In the genomic region with DNA sequence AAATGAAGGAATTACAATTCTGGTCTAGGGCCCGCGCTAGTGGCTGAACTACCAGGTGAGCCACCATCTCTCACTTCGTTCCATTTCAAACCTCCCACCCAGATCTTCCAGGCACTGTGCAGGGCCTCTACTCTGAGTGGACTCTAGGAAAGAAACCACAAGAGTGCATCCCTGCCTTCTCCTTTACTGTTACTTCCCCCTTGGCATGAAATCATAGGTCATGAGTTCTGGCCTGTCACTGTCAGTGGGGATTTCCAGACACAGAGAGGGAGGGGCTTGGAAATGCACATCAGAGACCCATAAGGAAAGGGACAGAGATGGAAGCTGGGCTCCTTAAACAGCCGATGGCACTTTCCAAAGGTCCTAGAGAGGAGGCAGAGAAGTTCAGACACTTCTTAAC, we compare ENCODE assay signal across 18 mouse cellular contexts. TPM values are rescaled to one million over a fixed set of nuclear protein-coding genes. Genes with fewer than 3 reads are reported as not detected.
DNase-seq lines count a peak whose midpoint lies in the region; ATAC-seq and TF ChIP-seq lines count a peak whose summit lies in the region.
"Had no signal": no experiment of that assay in that cellular context is flagged by ENCODE, and none has a peak within 500 bp of the region (broad histone marks: within the 10 kb centered on the region; RNA-seq: fewer than 3 reads in every experiment).

No protein-coding gene starts in this region.

- H3K79me2 ChIP-seq in macrophage (ENCODE audit: inconsistent target): peaks cover 33% of the 10 kb centered on the region

- no peak for TF ChIP-seq CTCF in heart, postnatal 0 days (IDR thresholded peaks at IDR 0.05; ENCODE audit: low read depth)
- no peak for TF ChIP-seq CTCF in spleen, adult 2 months (IDR thresholded peaks at IDR 0.05; ENCODE audit: extremely low read depth, insufficient read depth, insufficient read length, insufficient replicate concordance)

- no peak for ATAC-seq in heart, postnatal 0 days (ENCODE audit: insufficient read depth, low read depth)
- no peak for ATAC-seq in neural tube, embryonic 15.5 days (ENCODE audit: low FRiP score)
- ATAC-seq: forebrain, embryonic 15.5 days; intestine, embryonic 15.5 days had no signal

- TF ChIP-seq EP300 in heart, postnatal 0 days (IDR thresholded peaks at IDR 0.05; ENCODE audit: low read depth): no peak

- peaks cover 5% of the 10 kb centered on the region for H3K36me3 ChIP-seq in heart, postnatal 0 days (replicated peaks; ENCODE audit: control insufficient read depth, insufficient read depth, low read length)
- 0 out of 2 replicates have a peak, but pooled peaks cover 1% of the 10 kb centered on the region for H3K36me3 ChIP-seq in spleen, adult 2 months (ENCODE audit: control insufficient read depth, insufficient read depth, low read length)
- H3K36me3 ChIP-seq in macrophage (ENCODE audit: inconsistent target): peaks cover 9% of the 10 kb centered on the region; the same call in 1 of the 2 replicates
- peaks cover 3% of the 10 kb centered on the region for H3K36me3 ChIP-seq in neural tube, embryonic 15.5 days
- H3K36me3 ChIP-seq: intestine, embryonic 15.5 days had no signal

- 0 out of 2 replicates have a peak overlapping the region, but pooled peaks have one; percentile 12 for H3K9ac ChIP-seq in heart, postnatal 0 days (replicated peaks; ENCODE audit: low read depth, low read length)
- no peak overlapping the region for H3K9ac ChIP-seq in neural tube, embryonic 15.5 days (replicated peaks)
- H3K9ac ChIP-seq: forebrain, embryonic 15.5 days; heart, embryonic 13.5 days; hindbrain, embryonic 15.5 days; intestine, embryonic 15.5 days; lung, embryonic 14.5 days had no signal

- H3K4me1 ChIP-seq in heart, postnatal 0 days (ENCODE audit: control insufficient read depth, insufficient read depth): peaks cover 14% of the 10 kb centered on the region
- H3K4me1 ChIP-seq in spleen, adult 2 months (ENCODE audit: control insufficient read depth, insufficient read depth, insufficient read length): peaks cover 6% of the 10 kb centered on the region; the same call in 1 of the 2 replicates
- peaks cover 24% of the 10 kb centered on the region for H3K4me1 ChIP-seq in neural tube, embryonic 15.5 days

- 78% methylated on average over 4 of the region's 4 CpGs for WGBS in heart, postnatal 0 days
- WGBS in spleen, adult 2 months: 84% methylated on average over 4 of the region's 4 CpGs
- 52% methylated on average over 4 of the region's 4 CpGs for WGBS in macrophage (ENCODE audit: missing documents)
- 89% methylated on average over 4 of the region's 4 CpGs for WGBS in neural tube, embryonic 15.5 days

- H3K4me3 ChIP-seq in heart, postnatal 0 days (ENCODE audit: low read depth, low read length): no peak overlapping the region
- no peak overlapping the region for H3K4me3 ChIP-seq in spleen, adult 2 months (ENCODE audit: extremely low read depth, insufficient read depth, insufficient read length)
- H3K4me3 ChIP-seq in macrophage (ENCODE audit: inconsistent target): no peak overlapping the region
- no peak overlapping the region for H3K4me3 ChIP-seq in neural tube, embryonic 15.5 days (replicated peaks)
- H3K4me3 ChIP-seq: forebrain, embryonic 15.5 days; heart, embryonic 13.5 days; hindbrain, embryonic 15.5 days; intestine, embryonic 15.5 days had no signal

- no peak for DNase-seq in heart, postnatal 0 days (ENCODE audit: low spot score)
- DNase-seq in heart, adult 8-10 months (ENCODE audit: low spot score): no peak
- DNase-seq in spleen, adult 2 months (ENCODE audit: low read depth in 1 of 2, low spot score in 2 of 2): no peak
- no peak for DNase-seq in spleen, adult 18-20 months
- DNase-seq in right cerebral cortex, postnatal 25 days: no peak
- DNase-seq: adrenal gland, adult 2 months; cerebellum, postnatal 10 days; heart, postnatal 36 days; lung, embryonic 14.5 days; midbrain, embryonic 14.5 days; right cerebral cortex, adult 18-20 months; thymus, postnatal 36 days had no signal

- no peak overlapping the region for H3K27ac ChIP-seq in heart, postnatal 0 days (ENCODE audit: low read depth)
- peak overlapping the region; percentile 67 for H3K27ac ChIP-seq in spleen, adult 2 months (ENCODE audit: insufficient read depth, low read length)
- peak overlapping the region; percentile 97 for H3K27ac ChIP-seq in macrophage
- no peak overlapping the region for H3K27ac ChIP-seq in neural tube, embryonic 15.5 days (replicated peaks)
- H3K27ac ChIP-seq: forebrain, embryonic 15.5 days; heart, embryonic 13.5 days; hindbrain, embryonic 15.5 days; intestine, embryonic 15.5 days had no signal

- H3K4me2 ChIP-seq in heart, postnatal 0 days (ENCODE audit: low read depth, low read length): no peak overlapping the region
- H3K4me2 ChIP-seq in neural tube, embryonic 15.5 days: no peak overlapping the region
- H3K4me2 ChIP-seq: forebrain, embryonic 15.5 days; hindbrain, embryonic 15.5 days; intestine, embryonic 15.5 days; lung, embryonic 14.5 days had no signal

- no peaks in the 10 kb centered on the region for H3K27me3 ChIP-seq in heart, postnatal 0 days (ENCODE audit: control insufficient read depth, insufficient read depth, low read length)
- H3K27me3 ChIP-seq in spleen, adult 2 months (ENCODE audit: control insufficient read depth, insufficient read depth, low read length): no peaks in the 10 kb centered on the region
- no peaks in the 10 kb centered on the region for H3K27me3 ChIP-seq in neural tube, embryonic 15.5 days (replicated peaks)
- H3K27me3 ChIP-seq: forebrain, embryonic 15.5 days; heart, embryonic 13.5 days; hindbrain, embryonic 15.5 days; intestine, embryonic 15.5 days had no signal

- no peak for TF ChIP-seq POLR2A in spleen, adult 2 months (IDR thresholded peaks at IDR 0.05; ENCODE audit: low read depth, low read length)

- H3K9me3 ChIP-seq in heart, postnatal 0 days (replicated peaks; ENCODE audit: control insufficient read depth, low read length): no peaks in the 10 kb centered on the region
- H3K9me3 ChIP-seq in neural tube, embryonic 15.5 days (replicated peaks): no peaks in the 10 kb centered on the region
- H3K9me3 ChIP-seq: forebrain, embryonic 15.5 days; heart, embryonic 13.5 days; hindbrain, embryonic 15.5 days; intestine, embryonic 15.5 days had no signal

RNA-seq across cellular contexts. Expression of gene Atp6v0c, which starts 2.2 kb away (rescaled TPM):
- 238 and 355 TPM in 2 replicates for total RNA-seq in heart, postnatal 0 days (2014; rRNA removed; ENCODE audit: low replicate concordance)
- polyA plus RNA-seq in heart, postnatal 0 days (2015; fragmentation: Nextera tagmentation; extraction: Ambion mirVana): 552 and 570 TPM in 2 replicates
- 100 to 1,000 TPM; 224 to 240 (median 231) TPM for total RNA-seq in heart, adult 8-10 months (2022)
- polyA plus RNA-seq in spleen, adult 2 months (2012; rRNA removed): 481 and 571 TPM in 2 replicates
- 100 to 1,000 TPM; 138 to 505 (median 301) TPM for total RNA-seq in macrophage (2018; cell fraction: chromatin; rRNA removed)
- total RNA-seq in macrophage (2018; cell fraction: cytosol; rRNA removed): 1,000 to 10,000 TPM; 1,805 to 2,723 (median 2,167) TPM
- 1,000 to 10,000 TPM in 4 of 26 experiments, 100 to 1,000 TPM in 22; 281 to 1,066 (median 916) TPM for total RNA-seq in macrophage (2018; cell fraction: nucleus; rRNA removed)
- polyA plus RNA-seq in macrophage (2018): 1,634 to 2,526 TPM (median 2,187 TPM) in 3 replicates
- 1,457 and 1,659 TPM in 2 replicates for polyA plus RNA-seq in neural tube, embryonic 15.5 days (2015; fragmentation: Nextera tagmentation; extraction: Ambion mirVana)

RNA-seq across cellular contexts. Expression of gene Amdhd2, which starts 8.2 kb away (rescaled TPM):
- total RNA-seq in heart, postnatal 0 days (2014; rRNA removed; ENCODE audit: low replicate concordance): 33.7 and 34.4 TPM in 2 replicates
- polyA plus RNA-seq in heart, postnatal 0 days (2015; fragmentation: Nextera tagmentation; extraction: Ambion mirVana): 24.4 and 28.0 TPM in 2 replicates
- 10 to 100 TPM in 3 of 4 experiments, 1 to 10 TPM in 1; 9.4 to 12.4 (median 10.8) TPM for total RNA-seq in heart, adult 8-10 months (2022)
- 41.5 and 44.8 TPM in 2 replicates for polyA plus RNA-seq in spleen, adult 2 months (2012; rRNA removed)
- 100 to 1,000 TPM in 20 of 26 experiments, 10 to 100 TPM in 6; 60.5 to 540 (median 175) TPM for total RNA-seq in macrophage (2018; cell fraction: chromatin; rRNA removed)
- 100 to 1,000 TPM; 135 to 212 (median 181) TPM for total RNA-seq in macrophage (2018; cell fraction: cytosol; rRNA removed)
- 100 to 1,000 TPM in 19 of 26 experiments, 10 to 100 TPM in 7; 73.3 to 325 (median 152) TPM for total RNA-seq in macrophage (2018; cell fraction: nucleus; rRNA removed)
- polyA plus RNA-seq in macrophage (2018): 69.2 to 101 TPM (median 69.2 TPM) in 3 replicates
- polyA plus RNA-seq in neural tube, embryonic 15.5 days (2015; fragmentation: Nextera tagmentation; extraction: Ambion mirVana): 35.7 and 37.8 TPM in 2 replicates

RNA-seq across cellular contexts. Expression of gene Pdpk1, which starts 21.0 kb away (rescaled TPM):
- 36.6 and 43.2 TPM in 2 replicates for total RNA-seq in heart, postnatal 0 days (2014; rRNA removed; ENCODE audit: low replicate concordance)
- 31.7 and 35.4 TPM in 2 replicates for polyA plus RNA-seq in heart, postnatal 0 days (2015; fragmentation: Nextera tagmentation; extraction: Ambion mirVana)
- total RNA-seq in heart, adult 8-10 months (2022): 10 to 100 TPM; 38.3 to 46.0 (median 45.0) TPM
- 12.4 and 16.0 TPM in 2 replicates for polyA plus RNA-seq in spleen, adult 2 months (2012; rRNA removed)
- 100 to 1,000 TPM in 14 of 26 experiments, 10 to 100 TPM in 12; 59.3 to 214 (median 102) TPM for total RNA-seq in macrophage (2018; cell fraction: chromatin; rRNA removed)
- total RNA-seq in macrophage (2018; cell fraction: cytosol; rRNA removed): 10 to 100 TPM; 21.3 to 35.4 (median 27.4) TPM
- total RNA-seq in macrophage (2018; cell fraction: nucleus; rRNA removed): 100 to 1,000 TPM in 7 of 26 experiments, 10 to 100 TPM in 19; 40.0 to 122 (median 62.9) TPM
- polyA plus RNA-seq in macrophage (2018): 10.4 to 18.5 TPM (median 17.4 TPM) in 3 replicates
- polyA plus RNA-seq in neural tube, embryonic 15.5 days (2015; fragmentation: Nextera tagmentation; extraction: Ambion mirVana): 63.9 and 68.9 TPM in 2 replicates

RNA-seq across cellular contexts. Expression of gene Tbc1d24, which starts 33.6 kb away (rescaled TPM):
- 9.1 and 19.3 TPM in 2 replicates for total RNA-seq in heart, postnatal 0 days (2014; rRNA removed; ENCODE audit: low replicate concordance)
- polyA plus RNA-seq in heart, postnatal 0 days (2015; fragmentation: Nextera tagmentation; extraction: Ambion mirVana): 2.8 and 2.9 TPM in 2 replicates
- 10 to 100 TPM; 11.5 to 14.5 (median 12.6) TPM for total RNA-seq in heart, adult 8-10 months (2022)
- polyA plus RNA-seq in spleen, adult 2 months (2012; rRNA removed): 5.9 and 6.8 TPM in 2 replicates
- total RNA-seq in macrophage (2018; cell fraction: chromatin; rRNA removed): 100 to 1,000 TPM in 2 of 26 experiments, 10 to 100 TPM in 24; 25.7 to 129 (median 59.8) TPM
- total RNA-seq in macrophage (2018; cell fraction: cytosol; rRNA removed): 10 to 100 TPM in 12 of 26 experiments, 1 to 10 TPM in 14; 4.8 to 15.0 (median 9.2) TPM
- 10 to 100 TPM; 17.0 to 91.0 (median 36.6) TPM for total RNA-seq in macrophage (2018; cell fraction: nucleus; rRNA removed)
- 8.4 to 12.8 TPM (median 8.5 TPM) in 3 replicates for polyA plus RNA-seq in macrophage (2018)
- 21.0 and 24.0 TPM in 2 replicates for polyA plus RNA-seq in neural tube, embryonic 15.5 days (2015; fragmentation: Nextera tagmentation; extraction: Ambion mirVana)

RNA-seq across cellular contexts. Expression of gene Ntn3, which starts 37.6 kb away (rescaled TPM):
- 5.1 and 7.3 TPM in 2 replicates for total RNA-seq in heart, postnatal 0 days (2014; rRNA removed; ENCODE audit: low replicate concordance)
- 0.59 and 0.74 TPM in 2 replicates for polyA plus RNA-seq in heart, postnatal 0 days (2015; fragmentation: Nextera tagmentation; extraction: Ambion mirVana)
- 1 to 10 TPM in 2 of 4 experiments, under 1 TPM in 2; 0.66 to 1.5 (median 0.89) TPM for total RNA-seq in heart, adult 8-10 months (2022)
- polyA plus RNA-seq in spleen, adult 2 months (2012; rRNA removed): 0.82 and 1.4 TPM in 2 replicates
- 1 to 10 TPM in 23 of 26 experiments, under 1 TPM in 3; 0.81 to 4.1 (median 1.5) TPM for total RNA-seq in macrophage (2018; cell fraction: chromatin; rRNA removed)
- total RNA-seq in macrophage (2018; cell fraction: cytosol; rRNA removed): under 1 TPM in 20 of 26 experiments, not detected in 6; 0.03 to 0.24 (median 0.09) TPM
- 1 to 10 TPM in 14 of 26 experiments, under 1 TPM in 12; 0.27 to 3.3 (median 1.0) TPM for total RNA-seq in macrophage (2018; cell fraction: nucleus; rRNA removed)
- polyA plus RNA-seq in macrophage (2018): 0.05 to 0.09 TPM in 2 of 3 replicates, not detected in the other
- 5.9 and 6.0 TPM in 2 replicates for polyA plus RNA-seq in neural tube, embryonic 15.5 days (2015; fragmentation: Nextera tagmentation; extraction: Ambion mirVana)

Comparison
In these comparisons a context has a peak if more than half of its experiments do, and no peak if none do; other contexts are left out.
1. H3K27ac ChIP-seq: peak in spleen, adult 2 months (single experiment) and macrophage (single experiment); none in heart, postnatal 0 days (single experiment) and neural tube, embryonic 15.5 days (single experiment).